Mouse (Mus musculus): ENCODE results near the gene Clk3. TPM values are rescaled to one million over a fixed set of nuclear protein-coding genes. Genes with fewer than 3 reads are reported as not detected.

Gene Clk3
- polyA plus RNA-seq, 1 experiment from 2014 or later = 90.0 TPM

- Histone ChIP-seq H3K36me3 (ENCODE audit: insufficient read depth, low read length) (no peaks in the 10 kb centered on the region), H3K9me3 (ENCODE audit: low read length) (no peaks in the 10 kb centered on the region), H3K27me3 (ENCODE audit: insufficient read depth, low read length) (no peaks in the 10 kb centered on the region), H3K27ac (ENCODE audit: low read length) (peak overlapping the region; percentile 1; the same call in 1 of the 2 replicates), H3K4me2 (replicated peaks; ENCODE audit: low read depth, low read length) (no peak overlapping the region), H3K4me1 (ENCODE audit: insufficient read depth, low read length) (peaks cover 34% of the 10 kb centered on the region), H3K4me3 (ENCODE audit: low read length) (no peak overlapping the region), H3K9ac (replicated peaks; ENCODE audit: low read length) (no peak overlapping the region)
- 14% methylated on average over 4 of the region's 4 CpGs for WGBS
- no peak for ATAC-seq (ENCODE audit: low FRiP score, low TSS enrichment)
Observed at GRCm38 (mm10) chr9:57803839-57804238, 38.2 kb upstream of the Clk3 start.

- no peak overlapping the region for H3K4me2 ChIP-seq (replicated peaks; ENCODE audit: low read depth, low read length)
- WGBS = 28% methylated on average over 3 of the region's 3 CpGs
- no peak overlapping the region for H3K4me3 ChIP-seq (ENCODE audit: low read length)
- peaks cover 42% of the 10 kb centered on the region for H3K4me1 ChIP-seq (ENCODE audit: insufficient read depth, low read length)
- ATAC-seq (ENCODE audit: low FRiP score, low TSS enrichment) = no peak
- H3K27ac ChIP-seq (ENCODE audit: low read length) = no peak overlapping the region
- H3K9ac ChIP-seq (replicated peaks; ENCODE audit: low read length) = no peak overlapping the region
- H3K36me3 ChIP-seq (ENCODE audit: insufficient read depth, low read length) = no peaks in the 10 kb centered on the region
- H3K27me3 ChIP-seq (ENCODE audit: insufficient read depth, low read length) = no peaks in the 10 kb centered on the region
- H3K9me3 ChIP-seq (ENCODE audit: low read length) = no peaks in the 10 kb centered on the region
Observed at GRCm38 (mm10) chr9:57803047-57803446, 37.4 kb upstream of the Clk3 start.

DNA sequence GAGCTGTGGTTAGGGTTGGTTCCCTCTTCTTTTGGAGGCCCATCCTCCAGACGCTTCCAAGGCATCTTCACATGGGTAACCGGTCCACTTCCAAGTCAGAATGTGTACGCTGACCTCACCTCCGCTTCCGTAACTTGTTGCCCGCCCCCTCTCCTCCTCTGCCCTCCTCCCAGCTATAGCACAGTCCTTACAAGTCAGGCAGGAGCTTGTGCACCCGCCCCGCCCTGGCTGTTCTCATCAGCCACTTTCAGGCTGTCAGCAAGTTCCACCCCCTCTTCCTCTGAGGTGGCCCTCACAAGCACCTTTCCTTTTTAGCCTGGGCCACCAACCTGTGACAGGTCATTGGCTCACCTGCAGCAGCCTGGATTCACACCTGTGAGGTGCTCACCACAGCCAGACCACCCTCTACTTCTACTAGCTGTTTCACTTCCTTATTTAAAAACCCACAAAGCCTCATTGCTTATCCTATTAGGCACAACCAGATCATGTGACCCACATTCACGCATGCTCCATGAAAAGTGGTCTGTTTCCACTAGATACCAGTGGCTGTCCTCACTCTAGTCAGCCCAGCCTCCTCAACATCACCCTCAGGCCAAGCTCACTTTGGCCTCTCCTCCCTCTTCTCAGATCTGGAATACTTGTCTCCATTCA, 34.8 kb upstream of the Clk3 start:
- Histone ChIP-seq H3K4me1 (ENCODE audit: insufficient read depth, low read length) (peaks cover 30% of the 10 kb centered on the region), H3K9me3 (ENCODE audit: low read length) (no peaks in the 10 kb centered on the region), H3K36me3 (ENCODE audit: insufficient read depth, low read length) (peaks cover 4% of the 10 kb centered on the region; the same call in 1 of the 2 replicates), H3K9ac (replicated peaks; ENCODE audit: low read length) (no peak overlapping the region), H3K4me3 (ENCODE audit: low read length) (no peak overlapping the region), H3K4me2 (replicated peaks; ENCODE audit: low read depth, low read length) (no peak overlapping the region), H3K27ac (ENCODE audit: low read length) (no peak overlapping the region), H3K27me3 (ENCODE audit: insufficient read depth, low read length) (no peaks in the 10 kb centered on the region)
- 90% methylated on average over 9 of the region's 9 CpGs for WGBS
- no peak for ATAC-seq (ENCODE audit: low FRiP score, low TSS enrichment)

GRCm38 (mm10) chr9:57798725-57799253, 33.1 kb upstream of the Clk3 start:
- ATAC-seq (ENCODE audit: low FRiP score, low TSS enrichment) = peak; percentile 73
- peaks cover 26% of the 10 kb centered on the region for H3K4me1 ChIP-seq (ENCODE audit: insufficient read depth, low read length)
- peak overlapping the region; percentile 13; the same call in 1 of the 2 replicates for H3K4me2 ChIP-seq (replicated peaks; ENCODE audit: low read depth, low read length)
- H3K27me3 ChIP-seq (ENCODE audit: insufficient read depth, low read length) = no peaks in the 10 kb centered on the region
- WGBS = 6% methylated on average over 10 of the region's 10 CpGs
- no peak overlapping the region for H3K9ac ChIP-seq (replicated peaks; ENCODE audit: low read length)
- H3K9me3 ChIP-seq (ENCODE audit: low read length) = no peaks in the 10 kb centered on the region
- peaks cover 13% of the 10 kb centered on the region for H3K36me3 ChIP-seq (ENCODE audit: insufficient read depth, low read length)
- no peak overlapping the region for H3K4me3 ChIP-seq (ENCODE audit: low read length)
- no peak overlapping the region for H3K27ac ChIP-seq (ENCODE audit: low read length)

- no peak overlapping the region for H3K4me2 ChIP-seq (replicated peaks; ENCODE audit: low read depth, low read length)
- no peaks in the 10 kb centered on the region for H3K9me3 ChIP-seq (ENCODE audit: low read length)
- no peak overlapping the region for H3K9ac ChIP-seq (replicated peaks; ENCODE audit: low read length)
- peaks cover 15% of the 10 kb centered on the region for H3K36me3 ChIP-seq (ENCODE audit: insufficient read depth, low read length)
- 84% methylated on average over 8 of the region's 8 CpGs for WGBS
- no peaks in the 10 kb centered on the region for H3K27me3 ChIP-seq (ENCODE audit: insufficient read depth, low read length)
- peaks cover 21% of the 10 kb centered on the region for H3K4me1 ChIP-seq (ENCODE audit: insufficient read depth, low read length)
- ATAC-seq (ENCODE audit: low FRiP score, low TSS enrichment) = no peak
- H3K27ac ChIP-seq (ENCODE audit: low read length) = no peak overlapping the region
- no peak overlapping the region for H3K4me3 ChIP-seq (ENCODE audit: low read length)
Observed at GRCm38 (mm10) chr9:57797456-57797855, 31.8 kb upstream of the Clk3 start.

- no peak overlapping the region for H3K9ac ChIP-seq (replicated peaks; ENCODE audit: low read length)
- H3K27ac ChIP-seq (ENCODE audit: low read length) = no peak overlapping the region
- WGBS = 81% methylated on average over 3 of the region's 3 CpGs
- H3K27me3 ChIP-seq (ENCODE audit: insufficient read depth, low read length) = no peaks in the 10 kb centered on the region
- H3K4me3 ChIP-seq (ENCODE audit: low read length) = no peak overlapping the region
- no peaks in the 10 kb centered on the region for H3K4me1 ChIP-seq (ENCODE audit: insufficient read depth, low read length)
- H3K36me3 ChIP-seq (ENCODE audit: insufficient read depth, low read length) = peaks cover 6% of the 10 kb centered on the region
- ATAC-seq (ENCODE audit: low FRiP score, low TSS enrichment) = no peak
- H3K4me2 ChIP-seq (replicated peaks; ENCODE audit: low read depth, low read length) = no peak overlapping the region
- peaks cover 3% of the 10 kb centered on the region; the same call in 1 of the 2 replicates for H3K9me3 ChIP-seq (ENCODE audit: low read length)
Observed at GRCm38 (mm10) chr9:57789733-57790132, 24.1 kb upstream of the Clk3 start.

DNA sequence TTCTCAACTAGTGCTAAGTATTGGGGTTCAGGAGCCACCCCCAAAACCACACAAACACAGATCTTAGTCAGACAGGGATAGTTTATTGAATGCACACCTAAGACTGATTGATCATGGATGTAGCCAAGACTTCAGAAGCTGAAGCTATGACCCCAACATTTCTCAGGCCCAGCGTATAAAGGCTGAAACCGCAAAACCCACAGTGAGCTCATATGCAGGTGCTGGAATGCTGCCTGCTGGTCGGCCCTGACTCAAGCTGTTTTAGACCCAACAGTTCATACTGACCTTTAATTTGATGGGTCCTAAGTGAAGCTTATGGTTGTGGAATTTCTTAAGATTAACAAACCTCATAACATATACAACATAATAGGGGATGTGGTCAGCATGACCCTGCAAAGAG, 17.0 kb upstream of the Clk3 start:
- peaks cover 3% of the 10 kb centered on the region; the same call in 1 of the 2 replicates for H3K9me3 ChIP-seq (ENCODE audit: low read length)
- no peaks in the 10 kb centered on the region for H3K36me3 ChIP-seq (ENCODE audit: insufficient read depth, low read length)
- H3K27ac ChIP-seq (ENCODE audit: low read length) = no peak overlapping the region
- 87% methylated on average over 3 of the region's 3 CpGs for WGBS
- no peak for ATAC-seq (ENCODE audit: low FRiP score, low TSS enrichment)
- no peak overlapping the region for H3K4me3 ChIP-seq (ENCODE audit: low read length)
- H3K27me3 ChIP-seq (ENCODE audit: insufficient read depth, low read length) = no peaks in the 10 kb centered on the region
- no peak overlapping the region for H3K4me2 ChIP-seq (replicated peaks; ENCODE audit: low read depth, low read length)
- H3K9ac ChIP-seq (replicated peaks; ENCODE audit: low read length) = no peak overlapping the region
- no peaks in the 10 kb centered on the region for H3K4me1 ChIP-seq (ENCODE audit: insufficient read depth, low read length)

GRCm38 (mm10) chr9:57775736-57776135, 10.1 kb upstream of the Clk3 start:
- no peak overlapping the region for H3K4me2 ChIP-seq (replicated peaks; ENCODE audit: low read depth, low read length)
- ATAC-seq (ENCODE audit: low FRiP score, low TSS enrichment) = no peak
- no peak overlapping the region for H3K9ac ChIP-seq (replicated peaks; ENCODE audit: low read length)
- no peak overlapping the region for H3K4me3 ChIP-seq (ENCODE audit: low read length)
- H3K27me3 ChIP-seq (ENCODE audit: insufficient read depth, low read length) = no peaks in the 10 kb centered on the region
- H3K36me3 ChIP-seq (ENCODE audit: insufficient read depth, low read length) = no peaks in the 10 kb centered on the region
- H3K4me1 ChIP-seq (ENCODE audit: insufficient read depth, low read length) = no peaks in the 10 kb centered on the region
- no peak overlapping the region for H3K27ac ChIP-seq (ENCODE audit: low read length)
- 53% methylated on average over 4 of the region's 4 CpGs for WGBS
- no peaks in the 10 kb centered on the region for H3K9me3 ChIP-seq (ENCODE audit: low read length)

DNA sequence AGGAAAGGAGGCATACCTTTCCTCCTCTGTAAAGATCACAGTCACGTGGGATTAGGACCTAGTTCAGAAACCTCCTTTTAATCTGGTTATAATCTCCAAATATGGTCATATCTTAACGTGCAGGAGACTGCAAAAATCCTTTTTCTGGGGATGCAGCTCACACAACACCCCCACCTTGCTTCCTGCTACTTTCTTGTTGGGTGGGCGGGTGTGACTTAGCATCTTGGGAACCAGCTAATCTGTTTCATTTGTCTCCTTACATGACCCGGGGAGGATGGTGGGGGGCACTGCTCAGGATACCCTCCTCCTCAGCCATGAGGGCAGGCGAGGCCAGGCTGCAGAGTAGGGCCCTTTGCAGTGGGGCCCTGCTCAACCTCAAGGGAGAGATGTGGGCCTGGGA, 9.4 kb upstream of the Clk3 start:
- H3K4me2 ChIP-seq (replicated peaks; ENCODE audit: low read depth, low read length) = no peak overlapping the region
- no peaks in the 10 kb centered on the region for H3K9me3 ChIP-seq (ENCODE audit: low read length)
- no peak for ATAC-seq (ENCODE audit: low FRiP score, low TSS enrichment)
- no peaks in the 10 kb centered on the region for H3K36me3 ChIP-seq (ENCODE audit: insufficient read depth, low read length)
- no peak overlapping the region for H3K27ac ChIP-seq (ENCODE audit: low read length)
- no peak overlapping the region for H3K9ac ChIP-seq (replicated peaks; ENCODE audit: low read length)
- no peaks in the 10 kb centered on the region for H3K4me1 ChIP-seq (ENCODE audit: insufficient read depth, low read length)
- no peak overlapping the region for H3K4me3 ChIP-seq (ENCODE audit: low read length)
- H3K27me3 ChIP-seq (ENCODE audit: insufficient read depth, low read length) = no peaks in the 10 kb centered on the region
- WGBS = 68% methylated on average over 5 of the region's 5 CpGs

- WGBS = 7% methylated on average over 1 of the region's 1 CpGs
- Histone ChIP-seq H3K27ac (ENCODE audit: low read length) (no peak overlapping the region), H3K4me2 (replicated peaks; ENCODE audit: low read depth, low read length) (no peak overlapping the region), H3K4me1 (ENCODE audit: insufficient read depth, low read length) (no peaks in the 10 kb centered on the region), H3K4me3 (ENCODE audit: low read length) (no peak overlapping the region), H3K36me3 (ENCODE audit: insufficient read depth, low read length) (no peaks in the 10 kb centered on the region), H3K9me3 (ENCODE audit: low read length) (no peaks in the 10 kb centered on the region), H3K27me3 (ENCODE audit: insufficient read depth, low read length) (no peaks in the 10 kb centered on the region), H3K9ac (replicated peaks; ENCODE audit: low read length) (no peak overlapping the region)
- ATAC-seq (ENCODE audit: low FRiP score, low TSS enrichment) = no peak
Observed at GRCm38 (mm10) chr9:57774168-57774567, 8.5 kb upstream of the Clk3 start.
